Mouse (Mus musculus) erythroid progenitor cell, adult 5-6 weeks (primary cell): ENCODE measurements around the gene Pgpep1. TPM values are rescaled to one million over a fixed set of nuclear protein-coding genes. Genes with fewer than 3 reads are reported as not detected.
A peak's percentile ranks its signal among the peaks of the same experiment; 100 is the strongest.

ENCODE experiments used
- ATAC-seq: replicated peaks from 2 replicates; pipeline ENCODE4 v1.8.0; 2016; ENCODE audit warnings: moderate number of reproducible peaks, mild to moderate bottlenecking, moderate TSS enrichment, inconsistent platforms; ENCODE audit not compliant: poor library complexity, low FRiP score, severe bottlenecking
- total RNA-seq, 2 experiments: library from RNA; stranded (forward) in 1 of 2; stranded (reverse) in 1 of 2; fragments of 150-400 nt in 1 of 2; fragments of 186-747, 209-891 nt in 1 of 2; gene quantifications; 2 replicates each; pipeline versions ENCODE4 v1.2.3 to v1.2.4; 2015 to 2017; ENCODE audit warnings: low replicate concordance in 2 of 2

The Pgpep1 gene
- total RNA-seq, 2 experiments from 2014 or later = under 0.01 to 6.3 TPM

DNA sequence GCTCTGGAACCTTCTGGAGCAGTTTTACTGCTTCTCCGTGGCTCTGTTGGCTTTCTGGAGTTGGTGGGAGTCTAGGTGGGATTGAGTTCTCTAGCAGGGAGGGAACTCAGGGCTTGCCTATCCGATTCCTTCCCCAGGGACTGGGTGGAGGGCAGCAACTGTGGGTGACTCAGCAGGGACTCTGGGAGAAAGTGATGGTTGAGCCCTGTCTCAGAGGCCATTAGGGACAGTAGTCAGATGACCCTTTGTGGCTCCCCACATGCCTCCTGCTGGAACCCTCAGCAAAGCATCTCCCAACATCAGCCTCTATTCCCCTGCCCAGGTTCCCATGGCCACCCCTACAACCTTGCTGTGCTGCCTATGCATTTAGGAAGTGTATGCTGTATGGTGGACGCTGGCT lies 17.2 kb downstream of the Pgpep1 start:
- no peak for ATAC-seq

DNA sequence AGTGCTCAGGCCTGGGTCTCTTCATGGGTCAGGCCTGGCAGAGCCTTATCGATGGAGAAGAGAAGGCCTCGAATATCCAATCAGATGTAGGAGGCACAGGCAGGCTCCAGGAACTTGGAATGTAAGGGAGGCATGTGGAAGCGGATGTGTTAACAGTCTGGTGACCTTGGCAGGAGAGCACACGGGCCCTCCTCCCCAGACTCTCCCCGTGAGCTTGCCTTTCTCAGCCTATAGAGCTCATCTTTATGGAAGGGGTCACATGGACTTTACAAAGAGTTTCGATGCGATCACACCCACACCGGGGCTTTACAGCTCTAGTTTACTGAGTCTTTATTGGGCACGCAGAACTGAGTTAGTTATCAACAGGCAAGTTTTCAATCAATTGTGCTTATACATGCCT lies 21.4 kb downstream of the Pgpep1 start:
- no peak for ATAC-seq

GRCm38 (mm10) chr8:70636838-70637237 lies 23.4 kb downstream of the Pgpep1 start:
- no peak for ATAC-seq

DNA sequence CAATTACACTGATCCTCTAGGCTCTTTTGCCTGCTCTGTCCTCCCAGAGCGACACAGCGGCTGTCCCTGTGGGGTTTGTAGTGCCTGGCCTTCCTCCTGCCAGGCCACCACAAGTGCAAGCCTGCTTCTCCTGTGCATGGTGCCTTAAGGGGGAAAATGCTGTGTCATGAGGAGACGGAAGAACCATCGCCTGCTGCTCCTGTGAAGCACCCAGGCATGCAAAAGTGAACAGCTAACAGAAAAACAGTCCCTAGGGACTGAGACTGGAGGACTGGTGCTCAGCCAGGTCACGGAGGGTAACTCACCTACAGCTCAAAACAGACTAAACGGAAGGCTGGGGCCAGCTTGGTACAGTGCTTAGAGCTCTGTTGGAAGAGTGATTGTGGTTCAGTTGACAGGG lies 24.7 kb downstream of the Pgpep1 start:
- ATAC-seq = peak; percentile 41

GRCm38 (mm10) chr8:70634066-70634465 lies 26.1 kb downstream of the Pgpep1 start:
- ATAC-seq = no peak

DNA sequence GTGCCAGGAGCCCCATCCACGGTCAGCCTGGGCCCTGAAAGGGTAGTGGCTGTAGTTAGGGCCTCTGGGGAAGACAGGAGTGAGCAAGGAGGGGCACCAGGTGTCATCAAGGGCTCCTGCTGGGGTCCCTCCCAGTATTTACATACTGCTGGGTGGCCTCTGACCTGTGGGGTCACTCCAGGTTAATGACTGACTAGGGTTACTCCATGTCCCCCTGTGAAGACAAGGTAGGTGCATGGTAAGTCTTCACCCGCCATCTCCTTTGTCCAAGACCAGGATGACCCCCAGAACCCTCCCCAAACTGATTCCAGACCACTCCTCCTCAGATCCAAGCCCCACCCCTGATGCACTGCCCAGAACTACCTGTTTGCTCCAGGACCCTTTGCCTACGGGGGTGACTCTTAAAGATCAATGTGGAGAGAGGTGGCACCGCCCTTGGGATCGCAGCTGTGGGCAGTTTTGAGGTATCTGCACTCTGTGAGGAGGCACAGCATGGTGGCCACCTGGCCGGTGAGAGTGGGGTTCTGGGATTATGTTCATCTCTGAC lies 27.8 kb downstream of the Pgpep1 start, which contains the start of gene Gdf15:
Gene Gdf15 (minus strand): TSS at position 111 of the 547 bp plus-strand sequence.
- no peak for ATAC-seq

GRCm38 (mm10) chr8:70631436-70631835 lies 28.8 kb downstream of the Pgpep1 start:
- no peak for ATAC-seq

GRCm38 (mm10) chr8:70630532-70631381 lies 29.4 kb downstream of the Pgpep1 start:
- ATAC-seq = no peak

- ATAC-seq = peak; percentile 75
Observed at GRCm38 (mm10) chr8:70629574-70630531, 30.3 kb downstream of the Pgpep1 start.

DNA sequence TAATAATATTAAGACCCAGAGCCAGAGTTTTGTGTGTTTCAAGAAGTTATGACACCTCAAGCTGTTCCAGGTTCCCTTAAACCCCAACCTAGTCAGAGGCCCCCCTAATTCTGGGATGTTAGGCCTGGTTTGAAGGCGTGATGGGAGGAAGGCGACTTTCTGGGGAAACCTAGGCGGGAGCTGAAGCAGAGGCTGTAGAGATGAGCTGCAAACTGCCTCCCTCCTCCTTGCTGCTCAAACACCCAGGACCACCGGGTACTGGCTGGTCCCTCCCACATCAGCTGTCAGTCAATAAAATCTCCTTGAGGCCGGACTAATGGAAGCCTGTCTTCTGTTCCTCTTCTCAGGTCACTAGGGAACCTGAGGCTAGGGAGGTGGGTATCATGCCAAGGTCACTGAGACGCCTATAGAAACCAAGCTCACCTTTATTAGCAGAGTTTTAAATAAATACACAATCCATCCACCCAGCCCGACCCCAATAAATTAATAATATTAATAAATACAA lies 31.1 kb downstream of the Pgpep1 start:
- no peak for ATAC-seq

DNA sequence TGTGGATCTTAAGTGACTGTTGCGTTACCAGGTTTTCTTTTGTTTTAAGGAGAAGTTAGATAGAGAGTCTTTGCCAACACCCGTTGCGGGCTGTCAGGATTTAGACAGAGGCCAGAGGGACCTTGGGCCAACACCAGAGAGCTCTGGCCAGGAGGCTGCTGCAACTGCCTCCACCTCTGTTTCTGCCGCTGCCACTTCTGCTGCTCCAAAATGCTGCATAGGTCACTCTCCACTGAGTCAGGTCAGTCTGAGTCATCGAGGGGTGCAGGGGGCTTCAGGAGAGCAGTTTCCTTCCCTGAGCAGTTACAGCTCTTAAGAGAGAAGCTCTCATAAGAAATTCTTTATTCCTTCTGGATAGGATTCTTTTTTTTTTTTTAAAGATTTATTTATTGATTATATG lies 33.1 kb downstream of the Pgpep1 start:
- no peak for ATAC-seq

DNA sequence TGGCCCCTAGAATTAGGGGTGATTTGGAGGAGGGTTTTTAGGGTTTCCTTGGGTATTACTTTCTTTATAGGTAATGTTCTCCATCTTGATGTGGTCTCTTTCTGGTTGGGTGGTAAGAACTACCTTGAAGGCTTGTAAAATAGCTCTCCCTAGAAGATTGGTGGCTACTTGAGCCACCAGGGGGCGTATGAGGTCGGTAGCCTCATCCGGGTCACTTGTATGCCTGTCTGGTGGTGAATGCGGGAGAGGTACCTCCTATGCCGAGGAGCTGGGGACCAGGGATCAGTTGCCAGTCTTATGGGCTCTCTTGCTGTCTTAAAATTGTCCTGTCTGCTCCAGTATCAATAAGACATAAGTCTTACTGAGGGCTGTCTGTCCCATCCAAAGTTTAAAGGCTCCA lies 35.1 kb downstream of the Pgpep1 start:
- ATAC-seq = no peak

- peak; percentile 62 for ATAC-seq
Observed at GRCm38 (mm10) chr8:70622220-70622619, 38.0 kb downstream of the Pgpep1 start.

DNA sequence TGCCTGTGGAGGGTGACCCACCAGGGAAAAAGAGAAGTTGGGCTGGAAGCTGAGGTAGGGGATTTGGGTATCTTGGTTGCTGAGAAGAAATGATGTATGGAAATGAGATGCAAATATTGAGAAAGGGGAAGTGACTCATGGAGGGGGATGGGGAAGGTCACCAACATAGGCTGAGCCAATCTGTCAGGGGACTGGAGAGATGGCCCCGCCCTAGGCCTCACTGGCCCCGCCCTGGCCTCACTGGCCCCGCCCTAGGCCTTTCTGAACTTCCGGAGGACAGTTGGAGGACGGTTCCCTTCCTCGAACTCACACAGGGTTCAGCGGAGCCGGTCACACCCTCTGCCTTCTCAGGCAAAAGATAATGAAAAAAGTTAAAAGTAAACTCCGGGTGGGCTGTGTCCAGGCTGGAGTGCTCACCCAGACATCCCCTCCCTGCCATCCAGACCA lies 41.3 kb downstream of the Pgpep1 start:
- ATAC-seq = peak; percentile 82

- no peak for ATAC-seq
Observed at GRCm38 (mm10) chr8:70617985-70618384, 42.2 kb downstream of the Pgpep1 start.

DNA sequence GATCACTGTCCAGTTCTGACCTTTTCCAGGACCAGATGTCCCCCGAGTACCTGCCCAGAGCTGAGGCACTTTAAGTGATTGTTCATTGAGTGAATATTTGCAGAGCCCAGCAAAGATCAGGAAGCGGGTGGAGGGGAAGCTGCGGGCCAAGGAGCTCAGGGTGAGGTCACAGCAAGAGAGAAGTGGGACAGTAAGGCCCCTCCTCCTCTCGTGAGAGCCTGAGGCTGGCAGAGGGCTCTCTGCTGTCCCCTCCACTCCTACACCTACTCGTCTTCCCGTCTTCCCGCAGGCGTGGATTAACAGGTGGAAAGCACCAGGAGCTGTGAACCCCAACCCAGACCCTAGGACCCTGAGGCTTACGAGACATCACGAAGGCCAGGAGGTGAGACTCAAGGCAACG lies 43.5 kb downstream of the Pgpep1 start:
- no peak for ATAC-seq

DNA sequence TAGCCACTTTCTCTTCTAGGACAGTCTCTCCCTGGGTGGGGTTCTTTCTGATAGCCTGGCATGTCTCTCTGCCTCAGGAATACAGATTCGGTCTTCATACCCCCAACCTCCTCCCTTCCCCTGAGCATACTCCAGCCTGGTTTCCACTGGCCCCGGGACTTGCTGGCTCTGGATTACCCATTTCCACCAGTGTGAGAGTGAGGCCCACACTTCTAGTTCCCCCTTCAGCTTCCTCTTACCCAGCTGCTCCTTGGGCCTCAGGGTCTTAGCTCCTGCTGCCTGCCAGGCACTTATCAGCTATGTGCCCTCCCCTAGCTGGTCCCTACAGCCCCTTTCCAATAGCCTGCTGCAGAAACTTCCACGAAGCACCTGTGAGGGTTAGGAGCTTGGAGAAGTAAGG lies 44.3 kb downstream of the Pgpep1 start, which contains the start of gene Lrrc25:
Gene Lrrc25 (plus strand): TSS at position 262 of the 400 bp plus-strand sequence.
- no peak for ATAC-seq

- ATAC-seq = no peak
Observed at GRCm38 (mm10) chr8:70615281-70615680, 44.9 kb downstream of the Pgpep1 start.

- ATAC-seq = no peak
Observed at GRCm38 (mm10) chr8:70614469-70614868, 45.7 kb downstream of the Pgpep1 start.

- ATAC-seq = no peak
Observed at GRCm38 (mm10) chr8:70613763-70614162, 46.4 kb downstream of the Pgpep1 start.
